Mouse (Mus musculus): ENCODE data around the gene Atg2a.

The Atg2a gene

DNA sequence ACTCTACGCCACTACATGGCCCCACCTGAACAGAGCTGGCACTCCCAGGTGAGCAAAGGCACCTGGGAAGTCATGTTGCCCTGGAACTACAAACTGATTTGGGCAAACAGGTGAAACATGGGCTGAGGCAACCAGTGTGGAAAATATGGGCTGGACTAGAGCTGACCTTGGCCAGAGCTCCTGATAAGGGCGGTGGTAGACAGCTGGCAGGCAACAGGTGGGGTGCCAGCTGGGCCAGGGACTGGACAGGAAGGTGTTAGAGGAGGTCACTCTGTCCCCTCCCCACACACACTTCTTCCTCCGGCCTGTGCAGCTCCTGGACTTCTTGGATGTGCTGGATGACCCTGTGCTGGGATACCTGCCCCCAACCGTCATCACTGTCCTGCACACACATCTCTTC, 11.6 kb downstream of the Atg2a start:
- no peak for DNase-seq

DNA sequence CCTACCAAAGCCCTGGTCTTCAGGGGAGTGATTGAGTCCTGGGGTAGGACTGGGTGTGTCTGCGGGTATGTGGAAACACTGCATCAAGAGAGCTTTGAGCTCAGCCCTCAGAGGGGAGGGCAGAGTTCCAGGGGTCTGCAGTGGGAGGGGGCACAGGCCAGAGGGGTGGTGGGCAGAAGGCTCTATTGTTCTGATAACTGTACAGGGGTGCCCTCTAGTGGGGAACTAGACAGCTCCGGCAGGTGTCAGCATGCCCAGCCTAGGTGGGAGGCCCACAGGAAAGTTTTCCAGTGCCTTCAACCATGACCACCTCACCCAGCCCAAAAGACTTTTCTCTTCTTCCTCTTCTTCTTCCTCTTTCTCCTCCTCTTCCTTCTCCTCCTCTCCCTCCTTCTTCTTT, 19.0 kb downstream of the Atg2a start:
- DNase-seq: peak; percentile 56

- no peak for DNase-seq
These were observed 19.5 kb downstream of the Atg2a start for GRCm38 (mm10) chr19:6260946-6261345.

GRCm38 (mm10) chr19:6261379-6261778, 19.9 kb downstream of the Atg2a start:
- no peak for DNase-seq

- peak; percentile 85 for DNase-seq
These were observed 20.8 kb downstream of the Atg2a start for GRCm38 (mm10) chr19:6262222-6262621.

DNA sequence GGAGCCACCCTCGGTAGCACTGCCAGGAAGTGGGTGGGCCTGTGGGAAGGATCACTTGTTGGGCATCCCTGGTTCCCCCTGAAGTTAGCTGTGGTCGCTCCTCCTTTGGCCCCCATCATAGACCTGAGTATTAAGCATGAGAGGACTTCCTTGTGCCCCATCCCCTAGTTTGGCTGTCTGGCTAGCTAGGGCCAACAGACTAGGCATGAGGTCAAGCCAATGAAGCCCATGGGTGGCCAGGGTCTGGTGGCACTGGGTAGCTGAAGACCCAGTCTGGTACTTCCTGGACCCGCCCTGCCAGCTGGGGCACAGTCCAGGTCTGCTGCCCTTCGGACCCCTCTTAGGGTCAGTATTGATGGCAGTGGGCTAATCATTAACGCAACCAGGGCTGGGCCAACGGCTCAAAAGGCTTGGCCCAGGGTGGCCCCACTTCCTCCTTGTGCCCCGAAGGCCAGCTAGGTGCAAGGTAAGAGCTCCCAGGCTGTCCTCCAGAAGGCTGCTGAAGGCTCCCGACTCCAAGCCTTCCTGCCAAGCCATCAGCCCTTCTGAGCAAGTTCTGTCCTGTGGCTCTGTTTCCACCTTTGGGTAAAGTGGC, 21.5 kb downstream of the Atg2a start:
- peak; percentile 95 for DNase-seq

- no peak for DNase-seq
These were observed 22.7 kb downstream of the Atg2a start for GRCm38 (mm10) chr19:6264200-6264599.

- no peak for DNase-seq
These were observed 23.5 kb downstream of the Atg2a start for GRCm38 (mm10) chr19:6264945-6265344.

DNA sequence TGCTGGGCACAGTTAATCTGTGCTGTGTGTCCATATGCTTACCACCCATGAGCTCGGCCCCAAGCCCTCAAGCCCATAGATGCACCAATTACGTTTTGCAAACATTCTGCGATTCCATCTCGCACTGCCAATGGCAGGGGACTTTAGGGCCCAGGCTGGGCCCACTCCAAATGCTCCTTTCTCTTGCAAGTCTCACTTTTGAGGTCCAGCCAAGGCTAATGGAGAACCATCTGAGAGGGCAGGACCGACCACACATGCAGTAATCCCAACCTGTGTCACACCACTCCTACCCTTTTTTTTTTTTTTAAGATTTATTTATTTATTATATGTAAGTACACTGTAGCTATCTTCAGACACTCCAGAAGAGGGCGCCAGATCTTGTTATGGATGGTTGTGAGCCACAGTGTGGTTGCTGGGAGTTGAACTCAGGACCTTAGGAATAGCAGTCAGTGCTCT, 24.3 kb downstream of the Atg2a start:
- DNase-seq: no peak

- peak; percentile 59 for DNase-seq
These were observed 26.1 kb downstream of the Atg2a start for GRCm38 (mm10) chr19:6267306-6268169.

DNA sequence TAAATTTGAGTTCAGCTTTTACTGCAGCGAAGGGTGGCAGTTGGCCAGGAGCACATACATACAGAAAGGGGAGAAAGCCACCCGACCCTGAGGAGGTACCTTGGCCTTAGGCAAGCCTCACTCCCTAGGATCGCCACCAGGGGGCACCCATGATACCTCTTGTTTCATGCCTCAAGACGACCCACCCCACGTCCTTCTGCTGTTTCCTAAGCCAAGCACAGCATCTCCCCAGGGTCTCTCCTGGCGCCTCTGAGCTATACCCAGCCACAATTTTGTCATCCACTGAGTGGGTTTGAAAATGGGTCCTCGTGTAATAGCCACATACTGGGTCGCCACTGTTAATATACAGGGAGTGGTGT, 26.7 kb downstream of the Atg2a start:
- peak; percentile 93 for DNase-seq

- DNase-seq: no peak
These were observed 27.2 kb downstream of the Atg2a start for GRCm38 (mm10) chr19:6268670-6269132.

DNA sequence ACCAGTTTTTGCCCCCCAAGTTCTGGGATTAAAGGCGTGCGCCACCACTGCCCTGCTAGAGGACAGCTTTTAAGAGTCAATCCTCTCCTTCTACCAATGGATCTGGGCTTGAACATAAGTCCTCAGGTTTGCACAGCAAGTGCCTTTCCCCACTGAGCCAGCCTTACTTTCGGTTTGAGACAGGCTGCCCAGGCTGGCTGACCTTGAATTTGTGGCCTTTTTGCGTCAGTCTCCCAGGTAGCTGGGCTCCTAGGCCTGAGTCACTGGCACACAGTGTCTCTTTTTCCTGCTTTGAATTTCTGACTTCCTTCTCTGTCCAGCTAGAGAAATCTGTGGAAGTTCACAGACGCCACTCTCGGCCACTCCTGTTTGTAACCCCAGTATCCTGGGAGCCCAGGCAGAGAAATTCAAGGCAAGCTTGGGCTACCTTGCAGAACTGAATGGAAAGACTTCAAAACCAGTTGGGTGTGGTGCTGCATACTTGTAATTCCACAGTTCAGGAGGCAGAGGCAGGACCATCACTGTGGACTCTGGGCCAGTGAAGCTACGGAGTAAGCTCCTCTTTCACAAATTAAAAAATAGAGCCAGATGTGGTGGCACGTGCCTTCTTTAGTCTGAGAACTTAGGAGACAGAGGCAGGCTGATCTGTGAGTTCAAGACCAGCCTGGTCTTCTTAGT, 28.5 kb downstream of the Atg2a start:
- DNase-seq: no peak

GRCm38 (mm10) chr19:6270661-6271060, 29.2 kb downstream of the Atg2a start:
- no peak for DNase-seq

DNA sequence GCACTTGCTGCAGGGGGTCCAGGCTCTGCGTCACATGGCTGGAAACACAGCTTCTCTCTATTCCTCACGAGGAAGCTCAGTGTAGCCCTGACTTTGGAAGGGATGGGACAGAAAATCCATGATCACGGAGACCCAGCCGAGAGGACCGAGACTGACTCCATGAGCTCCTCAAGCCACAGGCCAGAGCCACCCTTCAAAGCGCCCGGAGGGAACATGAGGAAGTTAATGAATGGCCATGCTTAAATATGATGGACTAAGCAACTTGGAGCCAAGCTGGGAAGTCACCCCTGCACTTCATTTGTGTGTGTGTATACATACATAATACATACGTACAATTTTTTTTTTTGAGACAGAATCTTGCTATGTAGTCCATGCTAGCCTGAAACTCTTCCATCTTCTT, 29.7 kb downstream of the Atg2a start:
- peak; percentile 79 for DNase-seq

DNA sequence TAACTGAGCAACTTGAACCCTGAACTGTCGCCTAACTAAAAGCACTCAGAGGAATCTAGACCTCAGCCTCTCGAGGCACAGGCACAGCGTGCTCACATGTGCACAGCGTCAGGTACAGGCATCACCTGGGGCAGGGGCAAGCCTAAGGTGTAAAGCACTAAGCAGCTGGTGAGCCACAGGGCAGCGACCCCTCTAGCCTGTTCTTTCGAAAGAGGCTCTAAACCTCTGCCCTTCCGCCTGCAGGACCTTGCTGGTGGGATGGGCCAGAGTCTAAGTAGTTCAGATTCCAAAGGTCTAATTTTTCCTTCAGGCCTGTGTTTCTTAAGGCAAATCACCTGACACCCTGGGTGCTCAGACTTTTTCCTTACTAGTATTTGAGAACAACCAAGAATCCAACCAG, 30.6 kb downstream of the Atg2a start:
- DNase-seq: peak; percentile 91

- no peak for DNase-seq
These were observed 31.3 kb downstream of the Atg2a start for GRCm38 (mm10) chr19:6272738-6273137.

GRCm38 (mm10) chr19:6273592-6273991, 32.1 kb downstream of the Atg2a start:
- no peak for DNase-seq

DNA sequence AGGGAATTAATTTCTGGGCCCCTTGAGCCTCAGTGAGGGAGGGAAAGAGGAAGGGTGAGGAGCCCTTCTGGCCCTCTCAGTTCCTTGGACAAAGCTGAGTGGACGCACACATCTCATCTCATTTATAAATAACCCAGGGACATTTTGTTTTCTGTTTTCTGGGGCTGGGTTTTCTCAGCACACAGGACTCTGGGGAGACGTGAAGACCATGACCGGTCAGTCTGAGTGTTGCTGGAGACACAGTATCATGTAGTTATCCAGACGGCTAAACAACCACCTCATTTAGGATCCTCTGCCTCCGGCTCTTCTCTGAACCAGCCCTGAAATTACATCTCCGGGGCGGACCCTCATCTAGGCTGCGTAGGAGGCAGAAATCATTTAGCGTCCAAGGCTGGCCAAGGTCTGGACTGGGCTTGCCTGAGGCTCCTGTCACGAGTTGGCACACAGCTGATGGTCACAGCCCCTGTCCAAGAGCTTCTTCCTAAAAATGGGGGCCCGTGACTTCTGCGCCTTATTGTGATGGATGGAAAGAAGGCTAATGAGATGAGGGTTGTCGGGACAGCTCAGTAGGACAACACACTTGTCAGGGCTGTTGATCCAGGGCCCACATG, 32.6 kb downstream of the Atg2a start:
- DNase-seq: no peak

DNA sequence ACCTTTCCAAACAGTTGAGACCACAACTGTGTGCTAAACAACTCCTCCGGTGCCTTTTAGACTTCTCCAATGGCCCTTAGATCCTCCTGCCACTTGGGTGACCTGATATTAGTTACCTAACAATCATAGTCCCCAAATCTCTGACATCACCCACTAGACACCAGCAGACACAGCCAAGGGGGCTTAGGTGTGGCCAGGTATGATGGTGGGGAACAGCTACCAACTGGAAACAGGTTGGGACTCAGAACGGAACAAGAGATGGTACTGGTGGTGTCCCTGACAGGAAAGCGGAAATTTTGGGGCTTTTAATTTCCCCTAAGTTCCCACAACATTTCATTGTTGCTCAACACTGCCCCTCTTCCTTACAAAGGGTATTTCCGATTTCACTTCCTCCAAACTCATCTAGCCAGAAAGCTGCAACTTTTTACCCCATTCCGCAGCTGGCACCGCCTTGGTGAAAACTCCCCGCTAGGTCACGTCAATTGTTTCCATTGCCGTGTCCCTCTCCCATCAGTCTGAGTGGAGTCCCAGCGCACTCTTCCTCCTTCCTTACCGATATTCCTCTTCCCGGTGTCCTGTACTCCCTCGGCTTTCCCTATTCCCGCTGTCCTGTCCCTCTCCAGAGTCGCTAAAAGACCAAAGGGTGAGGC, 34.4 kb downstream of the Atg2a start:
- no peak for DNase-seq

- peak; percentile 99 for DNase-seq
These were observed 35.3 kb downstream of the Atg2a start, which contains the start of gene Ehd1 for GRCm38 (mm10) chr19:6276426-6277421. Gene Ehd1 (plus strand): TSS chr19:6276725.
